Mouse (Mus musculus): ENCODE results near the gene Aqr.

- TF ChIP-seq MYOD1 (IDR thresholded peaks at IDR 0.05; ENCODE audit: control insufficient read depth in 1 of 3, insufficient read length in 2 of 3, low read depth in 2 of 3) (no peak), POLR2A (IDR thresholded peaks at IDR 0.05; ENCODE audit: insufficient read length, low read depth) (no peak), E2F4 (IDR thresholded peaks at IDR 0.05; ENCODE audit: insufficient read depth) (no peak), USF1 (IDR thresholded peaks at IDR 0.05; ENCODE audit: low read depth) (no peak), TCF12 (IDR thresholded peaks at IDR 0.05; ENCODE audit: insufficient read depth, poor library complexity, severe bottlenecking) (no peak)
These were observed 80.4 kb downstream of the Aqr start for GRCm38 (mm10) chr2:114106383-114106782.

Data from myocyte (in vitro differentiated cells).